Mouse (Mus musculus) liver, embryonic 16.5 days (tissue): ENCODE data around the gene 1700092M07Rik. TPM values are rescaled to one million over a fixed set of nuclear protein-coding genes. Genes with fewer than 3 reads are reported as not detected.

ENCODE experiments used
- ATAC-seq: fragments of 200-750 bp; cut with Nextera tagmentation; 2 replicates; pipeline ENCODE4 v1.8.0; 2017; ENCODE audit warnings: low read depth, mild to moderate bottlenecking, moderate number of reproducible peaks, moderate library complexity
- H3K27ac ChIP-seq: fragments of 300-500 bp; sonication (generic); 2 replicates; pipeline ENCODE4 v1.5.1; 2014; ENCODE audit warnings: mild to moderate bottlenecking, low read length
- H3K27me3 ChIP-seq: fragments of 300-500 bp; sonication (generic); 2 replicates; pipeline ENCODE4 v1.6.1; 2014; ENCODE audit warnings: low read depth, low read length, mixed read lengths; ENCODE audit not compliant: control insufficient read depth, insufficient read depth
- H3K36me3 ChIP-seq: fragments of 300-500 bp; sonication (generic); 2 replicates; pipeline ENCODE4 v1.6.1; 2014; ENCODE audit warnings: mild to moderate bottlenecking; ENCODE audit not compliant: control insufficient read depth, insufficient read depth
- H3K4me1 ChIP-seq: fragments of 300-500 bp; sonication (generic); 2 replicates; pipeline ENCODE4 v1.6.1; 2014; ENCODE audit warnings: low read depth, low read length, mixed read lengths; ENCODE audit not compliant: control insufficient read depth
- H3K4me2 ChIP-seq: fragments of 300-500 bp; sonication (generic); 2 replicates; pipeline ENCODE4 v1.6.1; 2014; ENCODE audit warnings: low read depth, low read length, mixed read lengths
- H3K4me3 ChIP-seq: fragments of 300-500 bp; sonication (generic); 2 replicates; pipeline ENCODE4 v1.5.1; 2014; ENCODE audit warnings: low read depth, mild to moderate bottlenecking, low read length
- H3K9ac ChIP-seq: fragments of 300-500 bp; sonication (generic); 2 replicates; pipeline ENCODE4 v1.6.1; 2014; ENCODE audit warnings: low read depth, low read length
- H3K9me3 ChIP-seq: fragments of 300-500 bp; sonication (generic); replicated peaks from 2 replicates; pipeline ENCODE4 v1.6.1; 2016; ENCODE audit warnings: low read length; ENCODE audit not compliant: control insufficient read depth
- WGBS: fragments of 180-500 bp; shearing (Covaris S2); extraction: QIAGEN DNeasy Blood & Tissue Kit; methylation state at CpG from one replicate; pipeline ENCODE4 v1.1.7; 2014; ENCODE audit not compliant: insufficient replicate concordance; 5-methylcytosine and 5-hydroxymethylcytosine counted together
- polyA plus RNA-seq: library from polyadenylated mRNA; unstranded; fragments of >200 nt; fragmentation: Nextera tagmentation; extraction: Ambion mirVana; gene quantifications from 2 replicates; pipeline ENCODE4 v1.2.1, GENCODE M21; 2015

Gene 1700092M07Rik
- polyA plus RNA-seq, 1 experiment from 2014 or later: 0.45 TPM

DNA sequence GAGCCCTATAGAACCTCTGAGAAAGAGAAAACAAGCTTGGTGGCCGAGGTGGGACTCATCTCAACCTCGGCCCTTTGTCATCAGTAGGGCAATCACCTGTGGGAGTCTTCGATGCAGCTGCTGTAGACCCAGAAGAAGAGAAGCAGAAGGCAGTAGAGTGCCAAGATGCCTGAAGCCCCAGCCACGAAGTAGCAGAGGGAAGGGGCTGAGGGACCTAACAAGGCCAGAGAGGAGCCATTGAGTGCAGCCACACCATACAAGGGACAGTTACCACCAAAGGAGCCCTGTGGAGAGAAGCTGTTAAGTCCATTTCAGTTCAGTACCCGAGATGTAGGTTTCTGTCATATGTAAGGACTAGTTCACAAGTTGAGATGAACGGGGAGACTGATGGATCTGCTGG, 32.9 kb downstream of the 1700092M07Rik start:
- Histone ChIP-seq H3K36me3 (peaks cover 19% of the 10 kb centered on the region), H3K4me1 (peaks cover 40% of the 10 kb centered on the region), H3K27ac (peak overlapping the region; percentile 100), H3K4me3 (peak overlapping the region; percentile 81), H3K9ac (peak overlapping the region; percentile 98), H3K4me2 (peak overlapping the region; percentile 96), H3K9me3 (no peaks in the 10 kb centered on the region), H3K27me3 (no peaks in the 10 kb centered on the region)
- 19% methylated on average over 6 of the region's 6 CpGs for WGBS
- no peak for ATAC-seq

DNA sequence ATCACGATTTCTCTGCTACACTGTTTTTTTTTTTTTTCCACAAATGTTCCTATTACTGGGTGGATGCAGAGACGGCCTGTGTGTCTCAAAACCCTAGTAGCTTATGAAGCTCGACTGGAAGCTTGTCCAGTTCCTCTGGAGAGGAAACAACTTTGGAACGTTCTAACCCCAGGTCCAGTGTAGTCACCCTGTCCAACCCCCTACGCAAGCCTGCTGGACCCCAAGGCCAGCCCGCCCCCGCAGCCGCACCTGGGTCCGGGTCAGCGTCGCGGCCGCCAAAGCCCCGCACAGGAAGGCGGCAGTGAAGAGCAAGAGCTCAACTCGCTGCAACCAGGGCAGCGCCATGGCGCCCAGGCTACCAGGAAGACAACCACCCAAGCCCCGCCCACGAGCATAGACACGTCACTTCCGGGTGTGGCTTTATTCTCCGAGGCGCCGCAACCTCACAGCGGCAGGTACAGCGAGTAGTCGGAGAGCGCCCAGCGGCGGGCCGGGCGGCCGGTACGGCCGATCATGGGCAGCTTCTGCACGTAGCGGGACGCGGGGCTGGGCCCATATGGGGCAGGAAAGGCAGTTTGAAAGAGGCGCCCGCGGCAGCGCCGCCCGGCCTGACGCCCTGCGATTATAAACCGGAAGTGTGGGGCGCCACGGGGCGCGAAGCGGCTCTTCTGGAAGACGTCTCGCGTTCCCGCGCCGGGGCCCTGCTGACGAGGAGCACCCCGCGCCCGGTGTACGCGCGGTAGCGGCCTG, 33.7 kb downstream of the 1700092M07Rik start, which contains the start of gene Tmem179b:
Gene Tmem179b, minus strand, starts transcription at position 382 of the 750 bp plus-strand sequence.
- no peaks in the 10 kb centered on the region for H3K27me3 ChIP-seq
- ATAC-seq: peak; percentile 89
- H3K9me3 ChIP-seq: no peaks in the 10 kb centered on the region
- H3K4me1 ChIP-seq: peaks cover 40% of the 10 kb centered on the region
- H3K36me3 ChIP-seq: peaks cover 13% of the 10 kb centered on the region
- peak within 1 kb of the TSS; percentile 81 for H3K4me3 ChIP-seq
- peak within 1 kb of the TSS; percentile 98 for H3K9ac ChIP-seq
- 0% methylated on average over 61 of the region's 68 CpGs for WGBS
- H3K27ac ChIP-seq: peak within 1 kb of the TSS; percentile 100
- H3K4me2 ChIP-seq: peak within 1 kb of the TSS; percentile 96

DNA sequence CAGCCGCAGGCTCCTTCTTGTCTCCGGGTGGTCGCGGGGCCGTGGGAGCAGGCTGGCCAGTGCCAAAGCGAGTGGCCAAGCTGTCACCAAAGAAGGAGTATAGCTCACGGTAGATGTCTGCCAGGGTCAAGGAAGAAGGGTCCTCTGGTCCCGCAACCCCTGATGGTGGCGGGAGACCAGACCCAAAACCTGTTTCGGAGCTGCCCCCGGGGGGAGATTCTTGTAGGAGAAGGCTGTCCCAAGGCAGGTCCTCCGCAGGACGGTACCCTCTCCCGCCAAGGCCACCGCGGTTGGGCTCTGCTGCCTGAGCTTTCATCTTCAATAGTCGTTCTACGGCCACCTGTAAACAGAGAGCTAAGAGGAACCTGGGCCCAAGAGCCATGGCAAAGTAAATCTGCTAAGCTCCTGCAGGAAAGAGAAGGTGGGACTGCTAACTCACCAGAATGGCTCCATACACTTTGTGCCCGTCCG, 34.5 kb downstream of the 1700092M07Rik start:
- Histone ChIP-seq H3K4me2 (peak overlapping the region; percentile 96), H3K9me3 (no peaks in the 10 kb centered on the region), H3K27ac (peak overlapping the region; percentile 100), H3K27me3 (no peaks in the 10 kb centered on the region), H3K4me1 (peaks cover 40% of the 10 kb centered on the region), H3K9ac (peak overlapping the region; percentile 98), H3K4me3 (peak overlapping the region; percentile 81), H3K36me3 (peaks cover 7% of the 10 kb centered on the region)
- no peak for ATAC-seq
- 3% methylated on average over 20 of the region's 20 CpGs for WGBS

DNA sequence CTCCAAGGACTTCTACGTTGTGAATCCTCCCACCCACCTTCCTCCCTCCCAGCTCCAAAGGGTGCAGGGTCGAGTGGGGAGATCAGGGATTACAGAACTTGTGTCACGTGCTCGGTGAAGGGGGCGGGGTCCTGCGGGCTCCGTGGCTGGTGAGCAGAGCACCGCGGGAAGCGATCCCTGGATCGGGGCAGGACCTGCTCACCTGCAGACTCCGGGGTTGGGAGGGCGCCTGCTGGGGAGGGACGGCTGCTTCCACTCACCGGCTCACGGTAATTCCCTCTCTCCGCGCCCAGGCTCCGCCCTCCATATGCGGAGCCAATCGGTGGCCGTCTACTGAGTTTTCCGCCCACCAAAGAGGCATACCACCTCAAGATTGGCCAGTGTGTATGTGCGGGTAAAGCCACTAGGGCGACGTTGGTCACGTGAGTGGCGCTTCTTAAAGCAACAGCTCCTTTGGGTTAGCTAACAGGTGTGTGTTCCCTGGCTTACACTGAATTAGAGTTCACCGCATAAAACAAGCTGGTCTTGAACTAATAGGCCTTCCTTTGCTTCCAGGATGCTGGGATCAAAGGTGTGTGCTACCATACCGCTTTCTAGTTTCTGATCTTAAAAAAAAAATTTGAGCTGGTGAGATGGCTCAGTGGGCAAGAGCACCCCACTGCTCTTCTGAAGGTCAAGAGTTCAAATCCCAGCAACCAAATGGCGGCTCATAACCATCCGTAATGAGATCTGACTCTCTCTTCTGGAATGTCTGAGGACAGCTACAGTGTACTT, 45.7 kb downstream of the 1700092M07Rik start, which contains the start of gene Taf6l:
Gene Taf6l, minus strand, starts transcription at position 410 of the 774 bp plus-strand sequence.
- WGBS: under 1% methylated on average over 32 of the region's 32 CpGs
- peaks cover 15% of the 10 kb centered on the region for H3K36me3 ChIP-seq

DNA sequence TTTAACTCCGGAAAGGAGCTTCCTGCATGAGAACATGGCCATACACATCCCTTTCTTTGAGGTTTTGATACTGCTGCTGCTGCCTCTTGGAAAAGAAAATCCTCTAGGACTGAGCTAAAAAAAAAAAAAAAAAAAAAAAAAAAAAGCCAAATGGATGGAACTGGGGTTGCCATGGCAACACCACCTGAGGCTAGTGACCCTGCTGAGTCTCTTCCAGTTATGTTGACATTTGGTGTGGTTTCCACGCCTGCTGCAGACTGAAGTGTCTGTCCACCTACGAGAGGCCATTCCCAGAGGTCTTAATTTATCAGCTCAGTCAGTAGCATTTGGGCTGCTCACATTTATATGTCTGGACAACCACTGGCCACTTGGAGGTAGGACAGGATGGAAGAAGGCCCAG, 48.0 kb downstream of the 1700092M07Rik start:
- 48% methylated on average over 3 of the region's 3 CpGs for WGBS
- no peak overlapping the region for H3K27ac ChIP-seq
- no peak overlapping the region for H3K9ac ChIP-seq
- H3K9me3 ChIP-seq: no peaks in the 10 kb centered on the region
- no peaks in the 10 kb centered on the region for H3K27me3 ChIP-seq
- H3K4me3 ChIP-seq: no peak overlapping the region
- peaks cover 15% of the 10 kb centered on the region for H3K4me1 ChIP-seq
- no peak overlapping the region for H3K4me2 ChIP-seq
- ATAC-seq: no peak
- H3K36me3 ChIP-seq: peaks cover 10% of the 10 kb centered on the region

More for the DNA sequence above, 45.7 kb downstream of the 1700092M07Rik start, which contains the start of gene Taf6l:
- Histone ChIP-seq H3K4me3 (peak within 1 kb of the TSS; percentile 82), H3K27ac (peak within 1 kb of the TSS; percentile 79), H3K9ac (peak within 1 kb of the TSS; percentile 78), H3K9me3 (no peaks in the 10 kb centered on the region), H3K27me3 (no peaks in the 10 kb centered on the region), H3K4me2 (peak within 1 kb of the TSS; percentile 89), H3K4me1 (peaks cover 15% of the 10 kb centered on the region)
- ATAC-seq: peak; percentile 99

DNA sequence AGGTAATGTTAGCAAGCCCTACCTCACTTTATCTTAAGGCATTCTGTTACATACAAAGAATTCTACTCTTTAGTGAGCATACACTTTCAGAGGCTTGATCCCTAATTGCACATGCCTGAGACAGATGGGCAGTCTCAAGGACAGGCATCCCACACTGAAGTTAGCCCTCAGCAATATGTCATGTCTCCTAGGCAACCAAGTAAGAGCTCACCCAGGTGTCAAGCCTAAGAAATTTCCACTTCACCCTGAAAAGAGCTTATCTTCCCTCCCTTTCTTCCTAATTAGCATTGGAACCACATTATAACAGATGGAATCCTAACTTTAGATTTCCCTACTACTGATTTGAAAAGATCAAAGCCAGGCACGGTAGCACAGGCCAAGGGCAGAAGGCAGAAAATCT, 48.7 kb downstream of the 1700092M07Rik start:
- H3K9me3 ChIP-seq: no peaks in the 10 kb centered on the region
- no peak overlapping the region for H3K4me3 ChIP-seq
- H3K27me3 ChIP-seq: no peaks in the 10 kb centered on the region
- peaks cover 17% of the 10 kb centered on the region for H3K36me3 ChIP-seq
- no peak overlapping the region for H3K4me2 ChIP-seq
- no peak overlapping the region for H3K9ac ChIP-seq
- no peak overlapping the region for H3K27ac ChIP-seq
- peaks cover 15% of the 10 kb centered on the region for H3K4me1 ChIP-seq
- ATAC-seq: no peak
- WGBS: 71% methylated on average over 1 of the region's 1 CpGs

DNA sequence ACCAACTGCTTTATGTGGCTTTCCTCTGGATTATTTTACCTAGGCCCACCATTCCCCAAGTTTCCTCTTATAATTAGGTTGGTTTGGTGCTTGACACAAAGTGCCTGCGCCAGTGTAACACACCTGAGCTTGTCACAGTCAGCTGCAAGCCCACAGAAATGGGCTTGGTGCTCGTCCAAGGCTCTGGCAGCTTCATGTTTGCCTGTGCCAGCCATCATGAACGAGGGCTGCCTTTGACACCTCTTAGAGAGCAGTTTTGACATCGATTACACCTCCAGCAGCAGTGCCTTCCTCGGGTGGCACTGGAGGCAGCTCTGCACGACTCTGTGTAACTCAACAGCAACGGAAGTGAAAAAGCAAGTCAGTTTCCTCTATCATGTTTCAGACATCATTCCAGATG, 49.7 kb downstream of the 1700092M07Rik start:
- Histone ChIP-seq H3K4me3 (no peak overlapping the region), H3K9ac (no peak overlapping the region), H3K36me3 (peaks cover 26% of the 10 kb centered on the region), H3K27ac (no peak overlapping the region), H3K4me2 (no peak overlapping the region), H3K4me1 (peaks cover 11% of the 10 kb centered on the region), H3K9me3 (no peaks in the 10 kb centered on the region), H3K27me3 (no peaks in the 10 kb centered on the region)
- 60% methylated on average over 7 of the region's 7 CpGs for WGBS
- ATAC-seq: no peak
